Mouse (Mus musculus): Measurements from ENCODE around the gene Gpr153. TPM values are rescaled to one million over a fixed set of nuclear protein-coding genes. Genes with fewer than 3 reads are reported as not detected.

The Gpr153 gene
- polyA plus RNA-seq, 1 experiment from 2014 or later: 2.9 TPM

GRCm38 (mm10) chr4:152324641-152325562 lies 50.9 kb downstream of the Gpr153 start:
- WGBS: 49% methylated on average over 16 of the region's 16 CpGs
- Histone ChIP-seq H3K9ac (ENCODE audit: low read depth, low read length) (peak overlapping the region; percentile 22; the same call in 1 of the 2 replicates), H3K4me2 (replicated peaks; ENCODE audit: low read depth) (peak overlapping the region; percentile 88), H3K27ac (ENCODE audit: low read depth, low read length) (no peak overlapping the region), H3K4me1 (replicated peaks; ENCODE audit: control insufficient read depth, insufficient read depth, low read length) (peaks cover 4% of the 10 kb centered on the region), H3K27me3 (replicated peaks; ENCODE audit: control insufficient read depth, insufficient read depth, low read length) (no peaks in the 10 kb centered on the region), H3K4me3 (ENCODE audit: low read depth, low read length) (peak overlapping the region; percentile 78), H3K36me3 (ENCODE audit: control insufficient read depth, insufficient read depth) (peaks cover 12% of the 10 kb centered on the region), H3K9me3 (ENCODE audit: control insufficient read depth) (no peaks in the 10 kb centered on the region)
- no peak for TF ChIP-seq CTCF (IDR thresholded peaks at IDR 0.05; ENCODE audit: low read depth)
- ATAC-seq: peak; percentile 8; the same call in 1 of the 2 replicates

- no peaks in the 10 kb centered on the region for H3K9me3 ChIP-seq (ENCODE audit: control insufficient read depth)
- under 1% methylated on average over 70 of the region's 70 CpGs for WGBS
- peak; percentile 58 for TF ChIP-seq CTCF (IDR thresholded peaks at IDR 0.05; ENCODE audit: low read depth)
- peak; percentile 98 for ATAC-seq
- H3K27ac ChIP-seq (ENCODE audit: low read depth, low read length): peak within 1 kb of the TSS; percentile 31
- peak within 1 kb of the TSS; percentile 78 for H3K4me3 ChIP-seq (ENCODE audit: low read depth, low read length)
- H3K9ac ChIP-seq (ENCODE audit: low read depth, low read length): peak within 1 kb of the TSS; percentile 77
- H3K4me2 ChIP-seq (replicated peaks; ENCODE audit: low read depth): peak within 1 kb of the TSS; percentile 88
- H3K27me3 ChIP-seq (replicated peaks; ENCODE audit: control insufficient read depth, insufficient read depth, low read length): no peaks in the 10 kb centered on the region
- peaks cover 21% of the 10 kb centered on the region for H3K36me3 ChIP-seq (ENCODE audit: control insufficient read depth, insufficient read depth)
- peaks cover 4% of the 10 kb centered on the region for H3K4me1 ChIP-seq (replicated peaks; ENCODE audit: control insufficient read depth, insufficient read depth, low read length)
These were observed 51.8 kb downstream of the Gpr153 start, which contains the start of gene Rpl22 for GRCm38 (mm10) chr4:152325574-152326411. Gene Rpl22, plus strand, starts transcription at chr4:152325742.

- peak overlapping the region; percentile 77 for H3K9ac ChIP-seq (ENCODE audit: low read depth, low read length)
- no peaks in the 10 kb centered on the region for H3K9me3 ChIP-seq (ENCODE audit: control insufficient read depth)
- TF ChIP-seq CTCF (IDR thresholded peaks at IDR 0.05; ENCODE audit: low read depth): no peak
- no peaks in the 10 kb centered on the region for H3K27me3 ChIP-seq (replicated peaks; ENCODE audit: control insufficient read depth, insufficient read depth, low read length)
- H3K36me3 ChIP-seq (ENCODE audit: control insufficient read depth, insufficient read depth): peaks cover 28% of the 10 kb centered on the region
- H3K27ac ChIP-seq (ENCODE audit: low read depth, low read length): no peak overlapping the region
- peak overlapping the region; percentile 78 for H3K4me3 ChIP-seq (ENCODE audit: low read depth, low read length)
- 2% methylated on average over 11 of the region's 11 CpGs for WGBS
- H3K4me2 ChIP-seq (replicated peaks; ENCODE audit: low read depth): peak overlapping the region; percentile 88
- no peak for ATAC-seq
- peaks cover 4% of the 10 kb centered on the region for H3K4me1 ChIP-seq (replicated peaks; ENCODE audit: control insufficient read depth, insufficient read depth, low read length)
These were observed 52.5 kb downstream of the Gpr153 start for GRCm38 (mm10) chr4:152326543-152326942.

- H3K36me3 ChIP-seq (ENCODE audit: control insufficient read depth, insufficient read depth): peaks cover 48% of the 10 kb centered on the region
- ATAC-seq: no peak
- H3K9me3 ChIP-seq (ENCODE audit: control insufficient read depth): no peaks in the 10 kb centered on the region
- H3K4me3 ChIP-seq (ENCODE audit: low read depth, low read length): no peak overlapping the region
- no peak overlapping the region for H3K9ac ChIP-seq (ENCODE audit: low read depth, low read length)
- WGBS: 79% methylated on average over 6 of the region's 6 CpGs
- no peak overlapping the region for H3K4me2 ChIP-seq (replicated peaks; ENCODE audit: low read depth)
- peak; percentile 69 for TF ChIP-seq CTCF (IDR thresholded peaks at IDR 0.05; ENCODE audit: low read depth)
- no peak overlapping the region for H3K27ac ChIP-seq (ENCODE audit: low read depth, low read length)
- no peaks in the 10 kb centered on the region for H3K27me3 ChIP-seq (replicated peaks; ENCODE audit: control insufficient read depth, insufficient read depth, low read length)
- H3K4me1 ChIP-seq (replicated peaks; ENCODE audit: control insufficient read depth, insufficient read depth, low read length): peaks cover 4% of the 10 kb centered on the region
These were observed 54.7 kb downstream of the Gpr153 start for GRCm38 (mm10) chr4:152328691-152329090.

- H3K4me3 ChIP-seq (ENCODE audit: low read depth, low read length): no peak overlapping the region
- H3K4me2 ChIP-seq (replicated peaks; ENCODE audit: low read depth): no peak overlapping the region
- H3K9ac ChIP-seq (ENCODE audit: low read depth, low read length): no peak overlapping the region
- peak; percentile 99 for TF ChIP-seq CTCF (IDR thresholded peaks at IDR 0.05; ENCODE audit: low read depth)
- H3K27me3 ChIP-seq (replicated peaks; ENCODE audit: control insufficient read depth, insufficient read depth, low read length): peaks cover 9% of the 10 kb centered on the region
- ATAC-seq: 0 out of 2 replicates have a peak, but pooled peaks have one; percentile 15
- H3K27ac ChIP-seq (ENCODE audit: low read depth, low read length): no peak overlapping the region
- WGBS: 21% methylated on average over 2 of the region's 2 CpGs
- H3K9me3 ChIP-seq (ENCODE audit: control insufficient read depth): no peaks in the 10 kb centered on the region
- H3K4me1 ChIP-seq (replicated peaks; ENCODE audit: control insufficient read depth, insufficient read depth, low read length): no peaks in the 10 kb centered on the region
- H3K36me3 ChIP-seq (ENCODE audit: control insufficient read depth, insufficient read depth): peaks cover 61% of the 10 kb centered on the region
These were observed 58.9 kb downstream of the Gpr153 start for GRCm38 (mm10) chr4:152332952-152333351.

- H3K4me1 ChIP-seq (replicated peaks; ENCODE audit: control insufficient read depth, insufficient read depth, low read length): no peaks in the 10 kb centered on the region; the same call in 1 of the 2 replicates
- H3K27ac ChIP-seq (ENCODE audit: low read depth, low read length): no peak overlapping the region
- peaks cover 61% of the 10 kb centered on the region for H3K36me3 ChIP-seq (ENCODE audit: control insufficient read depth, insufficient read depth)
- ATAC-seq: no peak
- H3K4me2 ChIP-seq (replicated peaks; ENCODE audit: low read depth): no peak overlapping the region
- peaks cover 15% of the 10 kb centered on the region for H3K27me3 ChIP-seq (replicated peaks; ENCODE audit: control insufficient read depth, insufficient read depth, low read length)
- no peak overlapping the region for H3K9ac ChIP-seq (ENCODE audit: low read depth, low read length)
- H3K4me3 ChIP-seq (ENCODE audit: low read depth, low read length): no peak overlapping the region
- no peaks in the 10 kb centered on the region for H3K9me3 ChIP-seq (ENCODE audit: control insufficient read depth)
- TF ChIP-seq CTCF (IDR thresholded peaks at IDR 0.05; ENCODE audit: low read depth): no peak
- 95% methylated on average over 12 of the region's 12 CpGs for WGBS
These were observed 59.6 kb downstream of the Gpr153 start for GRCm38 (mm10) chr4:152333587-152333986.

Other genes starting within 250 kb of the Gpr153 start
- 6.7 and 7.6 TPM in 2 replicates for gene Zbtb48, start 246.6 kb upstream of the Gpr153 start, polyA plus RNA-seq (2015; fragmentation: Nextera tagmentation; extraction: Ambion mirVana)
- gene Tas1r1, start 235.7 kb upstream of the Gpr153 start, polyA plus RNA-seq (2015; fragmentation: Nextera tagmentation; extraction: Ambion mirVana): 0.08 TPM in 1 of 2 replicates, not detected in the other
- gene Nol9, start 234.9 kb upstream of the Gpr153 start, polyA plus RNA-seq (2015; fragmentation: Nextera tagmentation; extraction: Ambion mirVana): 9.7 and 10.7 TPM in 2 replicates
- 14.0 and 19.6 TPM in 2 replicates for gene Plekhg5, start 201.7 kb upstream of the Gpr153 start, polyA plus RNA-seq (2015; fragmentation: Nextera tagmentation; extraction: Ambion mirVana)
- gene Tnfrsf25, start 158.3 kb upstream of the Gpr153 start, polyA plus RNA-seq (2015; fragmentation: Nextera tagmentation; extraction: Ambion mirVana): 0.82 and 1.2 TPM in 2 replicates
- gene Espn, start 121.9 kb upstream of the Gpr153 start, polyA plus RNA-seq (2015; fragmentation: Nextera tagmentation; extraction: Ambion mirVana): 260 and 264 TPM in 2 replicates
- 8.6 and 11.2 TPM in 2 replicates for gene Hes2, start 115.4 kb upstream of the Gpr153 start, polyA plus RNA-seq (2015; fragmentation: Nextera tagmentation; extraction: Ambion mirVana)
- gene Acot7, start 96.1 kb upstream of the Gpr153 start, polyA plus RNA-seq (2015; fragmentation: Nextera tagmentation; extraction: Ambion mirVana): 24.1 and 28.7 TPM in 2 replicates
- not detected in 2 replicates for gene Hes3, start 17.4 kb downstream of the Gpr153 start, polyA plus RNA-seq (2015; fragmentation: Nextera tagmentation; extraction: Ambion mirVana)
- gene Icmt, start 23.0 kb downstream of the Gpr153 start, polyA plus RNA-seq (2015; fragmentation: Nextera tagmentation; extraction: Ambion mirVana): 12.6 and 12.9 TPM in 2 replicates
- 0.69 and 0.70 TPM in 2 replicates for gene Rnf207, start 44.8 kb downstream of the Gpr153 start, polyA plus RNA-seq (2015; fragmentation: Nextera tagmentation; extraction: Ambion mirVana)
- 281 and 296 TPM in 2 replicates for gene Rpl22, start 51.5 kb downstream of the Gpr153 start, polyA plus RNA-seq (2015; fragmentation: Nextera tagmentation; extraction: Ambion mirVana)
- 1.4 and 1.5 TPM in 2 replicates for gene Chd5, start 64.4 kb downstream of the Gpr153 start, polyA plus RNA-seq (2015; fragmentation: Nextera tagmentation; extraction: Ambion mirVana)
- gene Nphp4, start 202.5 kb downstream of the Gpr153 start, polyA plus RNA-seq (2015; fragmentation: Nextera tagmentation; extraction: Ambion mirVana): 0.47 and 0.48 TPM in 2 replicates
- gene Kcnab2, start 203.6 kb downstream of the Gpr153 start, polyA plus RNA-seq (2015; fragmentation: Nextera tagmentation; extraction: Ambion mirVana): 1.1 and 2.0 TPM in 2 replicates